Mouse (Mus musculus) liver, embryonic 16.5 days (tissue): ENCODE measurements around the gene Tyw3. TPM values are rescaled to one million over a fixed set of nuclear protein-coding genes. Genes with fewer than 3 reads are reported as not detected.

Source experiments
- polyA plus RNA-seq: library from polyadenylated mRNA; unstranded; fragments of >200 nt; fragmentation: Nextera tagmentation; extraction: Ambion mirVana; gene quantifications from 2 replicates; pipeline ENCODE4 v1.2.1, GENCODE M21; 2015

Tyw3 gene
- polyA plus RNA-seq, 1 experiment from 2014 or later: 2.3 TPM

Other genes with a start within 250 kb of the Tyw3 start
- gene Cryz, start 393 bp downstream of the Tyw3 start, polyA plus RNA-seq: 19.6 and 20.5 TPM in 2 replicates
- gene Erich3, start 66.8 kb upstream of the Tyw3 start, polyA plus RNA-seq: 0.02 TPM in 1 of 2 replicates, not detected in the other